Mouse (Mus musculus) left cerebral cortex, postnatal 10 days (tissue): ENCODE measurements around the gene Fmnl3. TPM values are rescaled to one million over a fixed set of nuclear protein-coding genes. Genes with fewer than 3 reads are reported as not detected.
A peak's percentile ranks its signal among the peaks of the same experiment; 100 is the strongest.

Experiments used
- DNase-seq, 2 experiments: peaks; one replicate each; pipeline ENCODE4 v3.0.0; 2021 to 2022; ENCODE audit warnings: low spot score in 2 of 2, mixed read lengths in 1 of 2; ENCODE audit errors: extremely low spot score in 1 of 2
- intact Hi-C: fragments of 180-260 bp; cut with DNase I; formaldehyde crosslinking; loops from one replicate; pipeline ENCODE4 v1.15.1; 2025
- total RNA-seq, 2 experiments: library from RNA; stranded (reverse); gene quantifications; 2 replicates each; pipeline ENCODE4 v1.2.3; 2021

Gene Fmnl3
- total RNA-seq, 2 experiments from 2014 or later = 12.6 to 14.1 TPM

DNA sequence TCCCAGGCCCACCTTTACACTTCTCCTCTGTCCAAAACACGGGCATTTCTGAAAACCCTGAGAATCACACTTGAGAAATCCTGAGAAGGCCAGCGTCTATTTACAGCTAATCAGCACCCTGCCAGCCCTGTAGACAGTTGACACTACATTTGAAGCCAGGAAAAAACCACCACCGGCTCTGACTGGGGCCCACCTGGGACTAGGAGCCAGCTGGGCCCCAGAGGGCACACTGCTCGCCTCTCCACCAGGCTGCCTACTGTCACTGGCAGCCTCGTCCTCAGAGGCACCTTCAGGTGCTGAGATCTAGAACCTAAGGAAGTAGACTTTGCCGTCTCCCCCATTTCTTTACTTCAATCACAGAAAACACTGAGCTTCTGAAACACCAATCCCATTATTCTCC lies 14.6 kb downstream of the Fmnl3 start:
- intact Hi-C loops = no loop called here
- no peak for DNase-seq

DNA sequence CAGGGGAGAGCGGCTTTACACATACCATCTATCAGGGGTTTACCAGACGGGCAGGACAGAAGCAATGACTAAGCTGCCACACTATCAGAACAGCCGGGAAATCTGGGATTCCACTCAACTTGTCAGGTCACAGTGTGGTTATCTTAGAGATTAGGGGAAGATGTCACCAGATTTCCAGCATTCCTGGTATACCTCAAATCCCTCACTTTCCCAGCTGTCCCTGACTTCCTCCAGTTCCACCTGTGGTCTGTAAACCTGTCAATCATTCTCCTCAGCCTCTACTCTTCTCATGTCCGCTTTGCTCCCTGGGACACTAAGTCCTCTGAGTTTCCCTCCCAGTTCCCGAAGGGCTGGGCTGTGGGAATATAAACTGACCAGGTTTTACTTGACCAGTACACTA lies 18.0 kb downstream of the Fmnl3 start:
- no peak for DNase-seq

DNA sequence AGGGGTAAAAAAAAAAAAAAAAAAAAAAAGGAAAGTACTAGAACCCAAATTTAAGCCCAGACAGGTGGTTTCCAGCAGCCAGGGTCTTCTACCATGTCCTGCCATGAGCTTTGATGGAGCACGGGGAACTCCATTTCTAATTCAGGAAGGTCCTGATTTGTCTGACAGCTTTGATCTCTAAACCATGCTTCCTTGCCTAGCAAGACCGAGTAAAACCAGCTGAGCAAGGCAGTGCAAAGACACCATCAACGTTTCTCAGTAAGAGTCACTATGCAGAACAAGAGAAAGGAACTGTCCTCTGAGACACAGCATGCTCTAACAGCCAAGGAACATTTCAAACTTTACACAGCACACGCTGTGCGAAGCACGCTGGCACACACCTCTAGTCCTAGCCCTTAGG lies 18.7 kb downstream of the Fmnl3 start:
- DNase-seq = no peak
- intact Hi-C loops = no loop called here

More for the DNA sequence above, 18.0 kb downstream of the Fmnl3 start:
- intact Hi-C loops = no loop called here

DNA sequence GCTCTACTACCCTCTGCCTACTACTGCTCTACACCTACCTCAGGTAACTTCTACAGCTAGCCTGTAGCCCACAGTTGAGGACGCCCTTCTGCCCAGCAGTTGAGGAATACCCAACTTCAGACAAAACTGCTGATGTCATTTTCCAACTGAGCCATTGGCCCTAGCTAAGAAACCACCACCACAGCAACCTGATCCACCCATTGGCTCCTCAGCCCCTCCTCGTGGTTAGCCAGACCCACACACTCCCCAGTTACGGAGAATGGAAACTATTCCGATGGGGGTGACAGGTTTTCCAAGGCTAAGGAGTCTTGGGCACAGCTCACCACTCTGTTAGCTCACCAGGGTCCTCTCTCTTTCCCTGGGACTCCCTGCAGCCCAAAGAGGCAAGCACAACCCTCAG lies 25.3 kb downstream of the Fmnl3 start:
- DNase-seq = no peak
- intact Hi-C loops = no loop called here

DNA sequence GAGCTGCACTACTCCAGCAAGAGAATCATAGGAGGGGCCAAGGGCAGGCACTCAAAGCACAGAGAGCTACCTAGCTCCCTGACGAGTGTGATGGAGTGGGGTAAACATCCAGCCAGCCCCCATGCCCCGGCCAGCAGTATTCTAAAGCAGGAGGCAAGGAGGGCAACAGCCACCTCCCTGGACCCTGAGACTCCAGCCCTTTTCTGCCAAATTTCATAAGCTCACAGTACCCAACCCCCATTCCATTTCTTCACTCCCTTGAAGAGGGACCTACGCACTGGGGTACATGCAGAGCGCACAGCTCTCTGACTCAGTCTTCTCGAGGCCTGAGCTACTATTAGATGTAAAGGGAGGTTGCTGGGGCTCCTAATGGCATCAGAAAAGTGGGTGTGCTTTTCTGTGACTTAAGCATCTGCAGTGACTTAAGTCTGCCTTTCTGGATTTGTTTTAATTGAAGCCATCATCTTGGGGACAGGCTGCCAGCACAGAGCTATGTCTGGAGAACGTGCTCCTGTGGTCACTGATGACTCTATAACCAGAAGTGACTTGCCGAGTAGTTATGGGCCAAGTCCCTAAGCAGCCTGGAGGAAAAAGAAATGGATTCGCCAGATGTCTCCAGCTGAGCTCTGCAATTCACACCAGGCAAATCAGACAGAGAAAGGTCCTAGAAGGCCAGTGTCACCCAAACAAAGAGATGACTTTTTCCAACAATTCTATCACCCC lies 26.0 kb downstream of the Fmnl3 start:
- DNase-seq = no peak
- intact Hi-C loops = no loop called here

DNA sequence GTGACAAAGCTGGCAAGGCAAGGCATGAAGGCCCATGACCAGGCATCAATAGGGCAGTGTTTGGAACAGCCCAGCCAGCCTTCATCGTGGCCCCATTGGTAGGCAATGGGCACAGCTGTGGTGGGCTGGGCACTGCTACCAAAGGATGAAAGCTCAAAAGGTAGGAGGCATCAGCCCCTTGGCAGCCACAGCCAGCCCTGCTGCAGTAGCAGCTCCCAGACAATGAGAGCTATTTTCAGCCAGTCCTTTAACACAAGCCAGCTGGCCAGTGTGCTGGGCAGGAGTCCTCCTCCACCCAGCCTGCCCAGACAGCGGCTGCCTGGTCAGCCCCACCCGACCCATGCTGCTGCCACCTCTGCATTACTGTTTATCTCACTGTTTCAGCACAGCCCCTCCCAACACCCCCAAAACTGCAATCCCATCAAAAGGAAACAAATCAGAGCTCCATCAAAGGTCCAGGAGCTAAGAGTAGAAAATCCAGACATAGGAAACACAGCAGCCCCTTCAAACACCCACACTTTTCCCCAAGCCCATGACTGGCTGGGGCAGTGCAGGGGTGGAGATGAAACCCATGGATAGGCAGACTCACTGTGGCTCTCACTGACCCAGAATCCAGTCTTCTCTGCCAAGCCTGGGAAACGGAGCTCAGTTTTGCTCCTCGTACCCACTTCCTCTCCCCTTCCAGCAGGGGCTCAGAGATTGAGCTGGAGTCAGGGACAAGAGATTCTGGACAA lies 26.7 kb downstream of the Fmnl3 start:
- intact Hi-C loops = no loop called here

DNA sequence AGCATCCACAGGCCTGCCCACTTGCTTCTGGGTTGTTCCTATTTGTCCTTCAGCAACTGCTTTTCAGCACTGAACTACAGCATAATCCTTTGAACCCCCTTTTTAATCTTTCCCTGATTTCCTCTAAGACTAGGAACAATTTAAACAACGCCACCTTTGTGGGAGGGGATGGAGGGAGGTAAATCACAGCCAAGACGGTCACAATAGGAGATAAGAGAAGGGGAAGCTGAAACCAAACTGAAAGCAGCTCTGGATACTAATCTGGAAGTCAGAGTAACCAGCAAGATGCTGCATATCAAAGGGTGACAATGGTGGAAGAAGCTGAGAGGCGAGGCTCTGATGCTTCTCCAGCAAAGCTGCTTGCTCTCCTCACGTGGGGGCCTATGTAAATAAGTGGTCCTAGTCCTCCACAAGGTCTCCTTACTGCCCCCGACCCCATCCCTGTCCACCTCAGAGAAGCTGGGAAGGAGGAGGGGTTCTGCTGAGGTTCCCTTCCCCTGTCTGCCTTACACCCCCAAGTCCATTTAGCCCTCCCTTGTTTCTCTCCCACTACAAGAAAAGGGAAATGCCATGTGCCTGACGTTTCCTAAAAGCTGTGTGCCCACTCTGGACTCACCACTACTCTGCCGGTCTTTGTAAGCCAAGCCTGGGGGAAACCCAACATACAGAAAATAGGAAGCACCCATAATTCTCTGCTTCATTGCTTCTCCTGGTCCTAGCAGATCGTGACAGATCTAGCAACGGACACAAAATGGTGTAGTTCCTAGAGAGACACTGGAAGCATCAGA lies 27.9 kb downstream of the Fmnl3 start:
- intact Hi-C loops = no loop called here
- DNase-seq = no peak

More for the DNA sequence above, 26.7 kb downstream of the Fmnl3 start:
- peak; percentile 60 to 70 for DNase-seq

DNA sequence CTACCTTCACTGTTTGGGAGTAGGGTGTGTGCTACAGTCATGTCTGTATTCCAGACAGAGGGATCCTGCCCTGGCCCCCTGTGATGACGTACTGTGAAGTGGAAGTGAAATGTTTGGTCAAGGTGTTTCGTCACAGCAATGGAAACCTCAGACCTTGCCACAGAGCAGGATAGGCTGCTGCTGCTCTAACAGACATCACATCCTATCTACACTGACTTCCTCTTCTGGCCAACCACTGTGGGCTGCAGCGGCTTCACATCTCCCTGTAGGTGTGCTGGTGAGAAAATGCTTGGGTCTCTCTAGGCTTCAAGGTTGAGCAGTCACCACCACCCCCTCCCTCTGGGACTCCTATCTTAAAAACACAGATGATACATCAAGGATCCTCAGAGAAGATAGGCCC lies 29.2 kb downstream of the Fmnl3 start:
- no peak for DNase-seq
- intact Hi-C loops = no loop called here

DNA sequence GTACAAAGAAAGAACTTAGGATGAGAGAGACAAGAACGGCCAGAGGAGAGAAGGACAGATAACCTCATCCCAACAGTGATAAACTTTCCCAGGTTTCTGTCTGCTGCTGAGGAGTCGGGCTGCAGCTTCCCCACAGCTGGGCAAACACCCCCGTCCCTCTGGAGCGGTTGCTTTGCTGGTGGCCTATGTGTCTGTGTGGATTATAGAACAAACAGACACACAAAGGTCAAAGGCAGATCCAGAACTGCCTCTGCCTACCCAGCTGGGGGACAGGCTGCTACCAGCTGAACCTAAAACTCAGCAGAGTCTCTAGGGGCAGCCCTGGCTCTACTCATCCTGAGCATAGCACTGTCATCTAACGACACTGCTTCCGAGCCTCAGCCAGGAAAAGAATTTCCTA lies 30.6 kb downstream of the Fmnl3 start:
- intact Hi-C loops = no loop called here
- DNase-seq = no peak

DNA sequence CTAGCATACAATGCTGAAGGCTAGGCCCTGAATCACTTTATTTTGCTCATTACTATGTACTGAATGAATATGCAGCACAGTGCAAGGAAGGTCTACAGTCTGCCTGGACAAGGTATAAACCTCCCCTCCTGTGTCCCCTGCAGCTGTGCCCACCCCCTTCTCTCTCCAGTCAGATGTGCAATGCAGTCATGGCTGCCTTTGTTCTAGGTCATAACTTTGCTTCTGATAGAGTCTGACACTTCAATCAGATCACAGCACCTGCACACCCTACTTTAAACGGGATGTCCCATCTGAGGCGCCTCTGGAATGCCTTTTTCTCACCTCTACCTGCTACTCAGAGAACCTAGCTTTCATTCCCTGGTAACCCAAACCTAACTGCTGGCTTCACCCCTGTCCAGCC lies 31.4 kb downstream of the Fmnl3 start:
- no peak for DNase-seq
- intact Hi-C loops = no loop called here

DNA sequence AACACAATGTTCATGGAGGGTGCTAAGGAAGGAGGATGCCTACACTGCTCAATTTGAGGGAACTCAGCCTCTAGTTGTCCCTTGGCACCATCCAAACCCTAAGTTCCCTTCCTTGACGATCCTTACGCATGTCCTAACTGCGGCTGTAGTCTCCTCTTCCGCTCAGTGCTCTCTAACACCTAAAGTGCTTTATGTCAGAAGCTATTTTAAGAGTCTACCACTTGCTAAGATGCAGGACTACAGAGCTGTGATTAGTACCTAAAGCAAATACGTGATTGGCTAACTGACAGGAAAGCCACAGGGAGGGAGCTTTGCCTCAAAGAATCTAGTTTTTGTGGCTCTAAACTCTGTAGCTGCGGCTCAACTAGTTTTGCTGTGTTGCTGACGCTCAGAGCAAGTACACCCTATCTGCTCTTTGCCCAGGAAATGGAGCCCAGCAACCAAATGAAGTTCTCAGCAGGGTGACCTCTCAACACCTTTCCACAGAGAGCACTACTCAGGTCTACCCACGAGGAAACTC lies 34.4 kb downstream of the Fmnl3 start:
- no peak for DNase-seq
- intact Hi-C loops = no loop called here

DNA sequence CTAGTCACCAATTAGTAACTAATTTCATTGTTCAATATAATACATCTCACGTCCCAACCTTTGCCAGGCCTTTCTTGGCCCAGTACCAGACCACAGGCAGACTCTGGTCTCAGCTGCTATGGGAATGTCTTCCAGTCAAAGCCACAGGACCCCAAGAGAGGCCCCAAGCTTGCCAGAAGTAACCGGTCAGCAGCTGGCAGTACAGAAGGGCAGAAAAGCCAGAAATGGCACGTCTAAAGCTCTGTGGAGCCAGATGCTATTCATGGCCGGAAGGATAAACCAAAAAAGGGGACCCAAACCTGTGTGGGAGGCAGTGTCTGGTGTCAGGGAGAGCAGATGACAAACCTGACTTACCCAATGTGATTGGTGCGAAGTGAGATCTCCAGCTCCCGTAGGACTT lies 35.8 kb downstream of the Fmnl3 start:
- DNase-seq = no peak
- intact Hi-C loops = no loop called here

DNA sequence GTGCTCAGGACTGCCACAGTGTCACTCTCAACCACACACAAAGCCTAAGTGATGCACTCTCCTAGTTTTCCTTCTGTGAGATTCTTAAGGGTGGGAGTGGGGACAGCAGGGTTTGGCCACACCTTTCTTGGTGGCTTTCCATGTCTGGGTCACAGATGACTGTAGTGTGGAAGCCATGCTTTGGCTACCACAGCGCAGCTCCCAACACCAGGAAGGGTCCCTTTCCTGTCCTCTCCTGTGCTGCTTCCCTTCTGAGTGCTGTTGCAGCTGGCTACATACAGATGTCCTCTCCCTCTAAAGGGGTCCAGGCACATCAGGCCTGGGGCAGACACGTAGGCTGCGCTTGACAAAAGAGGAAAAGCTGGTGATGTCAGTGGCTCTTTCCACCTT lies 36.6 kb downstream of the Fmnl3 start:
- peak in 1 of 2 experiments; percentile 74 for DNase-seq
- intact Hi-C loops = no loop called here

DNA sequence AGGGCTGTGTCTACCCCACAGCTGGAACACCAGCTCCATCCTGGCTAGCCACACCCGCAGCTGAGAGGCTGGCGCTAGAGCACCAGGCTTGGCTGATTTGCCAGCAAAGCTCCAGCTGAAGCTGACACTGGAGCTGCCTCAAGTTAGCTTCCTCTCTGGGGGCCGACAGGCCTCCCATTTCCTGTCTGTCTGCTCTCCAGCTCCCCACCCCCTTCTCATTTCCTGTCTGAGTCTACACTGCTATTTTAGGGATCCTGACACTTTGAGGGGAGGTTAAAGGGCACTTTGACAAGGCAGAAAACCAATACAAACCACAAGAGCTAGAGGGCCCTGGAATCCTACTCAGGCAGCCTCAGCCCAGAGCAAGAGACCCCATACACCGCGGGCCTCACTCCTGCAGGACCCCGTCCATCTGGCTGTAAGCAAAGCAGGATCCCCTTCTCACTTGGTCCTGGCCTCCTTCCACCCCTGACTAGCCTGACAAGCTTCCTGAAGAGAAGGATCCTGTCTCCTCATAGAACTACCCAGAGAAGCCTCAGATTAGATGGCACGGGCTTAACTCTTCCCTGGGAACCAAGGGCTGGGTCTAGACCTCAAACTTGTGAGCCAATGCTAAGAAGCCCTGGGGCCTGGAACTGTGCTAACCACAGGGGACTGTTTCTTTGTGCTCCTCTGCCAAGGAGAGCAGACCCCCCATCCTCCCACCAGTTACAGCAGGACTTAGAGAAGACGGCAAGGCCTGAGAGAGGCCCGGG lies 37.2 kb downstream of the Fmnl3 start:
- peak; percentile 50 to 87 for DNase-seq
- intact Hi-C loops = no loop called here

DNA sequence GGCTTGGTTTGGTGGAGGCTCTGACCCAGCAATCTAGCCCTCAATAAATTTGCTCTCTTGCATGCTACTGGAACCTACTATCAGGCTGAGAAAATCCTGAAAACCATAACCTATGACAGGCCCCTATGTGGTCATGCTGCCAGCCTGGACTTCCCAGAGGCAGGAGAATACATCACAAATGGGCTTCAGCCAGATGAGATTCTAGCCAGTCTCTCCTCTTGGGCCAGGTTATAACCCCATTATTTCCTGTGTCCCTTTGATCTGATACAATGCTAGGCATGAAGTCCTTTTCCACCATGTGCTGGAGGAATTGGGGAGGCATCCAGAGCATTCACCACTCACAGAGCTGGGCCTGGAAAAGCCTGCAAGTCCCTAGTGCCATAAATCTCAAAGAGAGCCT lies 38.2 kb downstream of the Fmnl3 start:
- intact Hi-C loops = no loop called here
- no peak for DNase-seq

DNA sequence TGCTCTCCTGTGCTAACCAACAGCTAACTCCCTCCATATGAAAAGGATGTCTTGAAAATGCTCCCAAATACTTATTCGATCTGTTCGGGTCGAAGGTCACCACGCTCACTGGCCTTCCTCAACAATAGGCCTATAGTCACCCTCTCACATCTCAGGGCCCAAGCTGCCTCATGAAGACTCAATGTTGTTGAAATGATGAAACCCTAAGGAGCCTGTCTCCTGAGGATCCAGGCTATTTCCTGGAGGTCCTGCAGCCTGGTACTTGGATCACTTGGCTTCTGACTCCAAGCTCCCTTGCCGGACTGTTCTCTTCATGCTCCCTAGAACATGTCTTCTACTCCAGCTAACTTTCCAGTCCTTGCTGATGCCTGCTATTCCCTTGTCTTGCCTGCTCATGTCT lies 38.9 kb downstream of the Fmnl3 start:
- intact Hi-C loops = no loop called here
- no peak for DNase-seq

DNA sequence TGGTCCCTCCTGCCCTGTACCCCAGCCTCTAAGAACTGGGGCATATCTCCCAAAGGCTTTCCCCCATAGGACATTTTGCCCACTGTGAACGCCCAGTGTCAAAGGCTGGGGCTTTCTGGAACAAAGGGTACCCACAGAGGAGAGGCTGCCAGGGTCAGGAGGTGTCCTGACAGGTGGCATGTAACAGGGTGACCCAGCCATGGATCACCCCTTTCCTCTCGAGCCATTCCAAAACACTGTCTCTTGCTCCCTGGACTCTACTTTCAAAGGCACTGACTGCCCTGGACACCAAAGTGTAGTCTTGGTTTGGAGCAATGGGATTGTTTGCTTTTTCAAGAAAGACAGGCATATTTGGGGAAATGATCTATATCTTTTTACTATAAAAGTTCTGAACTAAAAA lies 40.0 kb downstream of the Fmnl3 start:
- intact Hi-C loops = no loop called here
- DNase-seq = no peak

DNA sequence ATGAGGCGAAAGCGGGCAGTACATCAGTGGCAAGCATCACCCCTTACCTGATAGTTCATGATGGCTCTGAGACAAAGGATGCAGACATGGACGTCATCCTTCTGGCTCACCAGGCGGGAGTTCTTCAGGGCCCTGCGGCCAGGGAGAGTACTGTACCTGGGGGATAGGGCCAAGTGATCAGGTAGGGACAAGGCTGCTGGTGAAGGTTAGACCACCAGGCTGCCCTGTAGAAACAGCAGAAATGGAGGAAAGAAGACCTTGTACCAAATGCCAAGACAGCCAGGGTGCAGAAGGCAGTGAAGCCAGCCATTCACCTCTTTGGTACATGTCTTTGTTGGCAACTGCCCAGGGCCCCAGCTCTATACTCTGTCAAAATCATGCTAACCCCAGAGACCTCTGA lies 42.3 kb downstream of the Fmnl3 start:
- intact Hi-C loops = no loop called here
- no peak for DNase-seq

DNA sequence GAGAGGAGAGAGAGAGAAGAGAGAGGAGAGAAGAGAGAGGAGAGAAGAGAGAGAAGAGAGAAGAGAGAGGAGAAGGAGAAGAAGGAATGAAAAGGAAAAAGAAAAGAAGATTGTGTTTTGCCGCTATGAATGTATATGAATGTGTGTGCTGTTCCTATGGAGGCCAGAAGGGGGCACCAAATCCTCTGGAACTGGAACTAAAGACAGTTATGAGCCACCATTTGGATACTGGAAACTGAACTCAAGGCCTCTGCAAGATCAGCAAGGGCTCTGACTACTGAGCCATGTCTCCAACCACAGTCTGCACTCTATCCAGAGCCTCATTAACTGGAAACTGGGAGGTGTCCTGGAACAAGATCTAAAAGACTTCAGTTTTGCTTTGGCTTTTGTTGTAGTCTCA lies 43.3 kb downstream of the Fmnl3 start:
- intact Hi-C loops = loop anchor here (2.0 kb wide), 1 partner anchor 40 kb away; no protein-coding TSS in a partner anchor
- DNase-seq = no peak
